Mouse (Mus musculus) hindbrain, embryonic 14.5 days (tissue): ENCODE results near the gene Gm45623. TPM values are rescaled to one million over a fixed set of nuclear protein-coding genes. Genes with fewer than 3 reads are reported as not detected.

Experiments used
- ATAC-seq: fragments of 200-750 bp; cut with Nextera tagmentation; 2 replicates; pipeline ENCODE4 v1.8.0; 2017; ENCODE audit warnings: moderate number of reproducible peaks, mild to moderate bottlenecking, moderate TSS enrichment, moderate library complexity; ENCODE audit not compliant: low FRiP score
- DNase-seq: peaks from one replicate; pipeline ENCODE4 v3.0.0-alpha.2; 2015; ENCODE audit warnings: low spot score
- H3K27ac ChIP-seq: fragments of 300-500 bp; sonication (generic); 2 replicates; pipeline ENCODE4 v1.5.1; 2014; ENCODE audit warnings: mild to moderate bottlenecking, moderate library complexity
- H3K27me3 ChIP-seq: fragments of 300-500 bp; sonication (generic); 2 replicates; pipeline ENCODE4 v1.6.1; 2014; ENCODE audit warnings: mild to moderate bottlenecking, low read length, mixed read lengths; ENCODE audit not compliant: control insufficient read depth, insufficient read depth
- H3K36me3 ChIP-seq: fragments of 300-500 bp; sonication (generic); replicated peaks from 2 replicates; pipeline ENCODE4 v1.6.1; 2014; ENCODE audit not compliant: control insufficient read depth, insufficient read depth
- H3K4me1 ChIP-seq: fragments of 300-500 bp; sonication (generic); replicated peaks from 2 replicates; pipeline ENCODE4 v1.6.1; 2014; ENCODE audit warnings: antibody characterized with exemption, low read length, mixed read lengths; ENCODE audit not compliant: control insufficient read depth, insufficient read depth
- H3K4me2 ChIP-seq: fragments of 300-500 bp; sonication (generic); replicated peaks from 2 replicates; pipeline ENCODE4 v1.6.1; 2014; ENCODE audit warnings: mild to moderate bottlenecking, moderate library complexity
- H3K4me3 ChIP-seq: fragments of 300-500 bp; sonication (generic); replicated peaks from 2 replicates; pipeline ENCODE4 v1.5.1; 2014; ENCODE audit warnings: mild to moderate bottlenecking, low read length
- H3K9ac ChIP-seq: fragments of 300-500 bp; sonication (generic); 2 replicates; pipeline ENCODE4 v1.6.1; 2014
- H3K9me3 ChIP-seq: fragments of 300-500 bp; sonication (generic); 2 replicates; pipeline ENCODE4 v1.6.1; 2016; ENCODE audit warnings: low read length; ENCODE audit not compliant: control insufficient read depth
- WGBS: fragments of 180-500 bp; shearing (Covaris S2); extraction: QIAGEN DNeasy Blood & Tissue Kit; methylation state at CpG from one replicate; pipeline ENCODE4 v1.1.7; 2014; 5-methylcytosine and 5-hydroxymethylcytosine counted together
- polyA plus RNA-seq: library from polyadenylated mRNA; unstranded; fragments of >200 nt; fragmentation: Nextera tagmentation; extraction: Ambion mirVana; gene quantifications from 2 replicates; pipeline ENCODE4 v1.2.1, GENCODE M21; 2014

Gene Gm45623
- 2.8 and 2.9 TPM in 2 replicates for polyA plus RNA-seq

DNA sequence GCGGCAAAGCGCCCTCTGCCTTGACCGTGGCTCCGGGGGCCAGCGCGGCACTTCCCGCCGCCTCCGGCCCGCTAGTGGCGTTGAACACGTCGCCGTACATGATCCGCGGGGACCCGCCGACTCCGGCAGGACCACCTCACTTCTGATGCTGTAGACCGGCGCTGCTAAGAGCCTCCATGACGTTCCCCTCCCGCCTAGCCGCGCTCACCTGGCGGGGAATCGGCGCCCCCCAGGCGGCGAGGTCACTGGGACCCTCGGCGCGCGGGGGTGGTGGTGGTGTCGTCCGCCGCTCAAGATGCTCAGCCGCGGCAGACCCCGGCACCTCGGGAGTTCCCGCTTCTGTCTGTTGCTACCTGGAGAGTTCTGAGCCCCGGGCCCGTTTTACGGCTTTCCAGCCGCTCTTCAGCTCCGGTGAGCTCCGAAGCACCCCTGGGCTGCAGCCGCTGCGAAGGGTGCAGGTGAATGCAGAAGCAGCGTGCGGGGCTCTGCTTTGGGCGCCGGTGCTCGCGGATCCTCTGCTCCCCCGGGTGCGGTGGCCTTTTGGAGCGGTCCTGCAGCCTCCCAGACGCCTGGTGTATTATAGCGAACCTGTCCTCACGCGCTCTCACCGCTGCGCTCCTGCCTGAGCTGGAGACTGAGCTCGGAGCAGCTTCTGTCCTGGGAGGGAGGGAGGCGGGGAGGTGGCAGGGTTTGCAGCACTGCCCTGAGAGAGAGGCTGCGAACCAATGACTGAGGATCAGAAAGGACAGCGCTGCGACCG is at the start of gene Gm45623:
Gene Gm45623, minus strand, starts transcription at position 636 of the 760 bp plus-strand sequence.
- no peaks in the 10 kb centered on the region for H3K9me3 ChIP-seq
- ATAC-seq, result 0 out of 2 replicates have a peak, but pooled peaks have one; percentile 29
- no peak for DNase-seq
- H3K4me1 ChIP-seq, result peaks cover 11% of the 10 kb centered on the region; the same call in 1 of the 2 replicates
- H3K4me2 ChIP-seq, result peak within 1 kb of the TSS; percentile 95
- WGBS, result under 1% methylated on average over 70 of the region's 71 CpGs
- peak within 1 kb of the TSS; percentile 56 for H3K9ac ChIP-seq
- H3K27me3 ChIP-seq, result peaks cover 60% of the 10 kb centered on the region
- H3K4me3 ChIP-seq, result peak within 1 kb of the TSS; percentile 49
- H3K36me3 ChIP-seq, result no peaks in the 10 kb centered on the region
- no peak within 1 kb of the TSS for H3K27ac ChIP-seq

GRCm38 (mm10) chr13:56797459-56797858 is 43.8 kb upstream of the Gm45623 start:
- Histone ChIP-seq H3K9me3 (no peaks in the 10 kb centered on the region), H3K36me3 (no peaks in the 10 kb centered on the region), H3K4me2 (no peak overlapping the region), H3K9ac (no peak overlapping the region), H3K27ac (no peak overlapping the region), H3K4me3 (no peak overlapping the region), H3K4me1 (peaks cover 11% of the 10 kb centered on the region; the same call in 1 of the 2 replicates), H3K27me3 (no peaks in the 10 kb centered on the region)
- ATAC-seq (no peak), DNase-seq (no peak)
- WGBS, result 81% methylated on average over 7 of the region's 7 CpGs

GRCm38 (mm10) chr13:56795501-56795900 is 41.9 kb upstream of the Gm45623 start:
- Histone ChIP-seq H3K27ac (no peak overlapping the region), H3K27me3 (no peaks in the 10 kb centered on the region), H3K4me2 (no peak overlapping the region), H3K9ac (no peak overlapping the region), H3K4me1 (peaks cover 17% of the 10 kb centered on the region; the same call in 1 of the 2 replicates), H3K36me3 (no peaks in the 10 kb centered on the region), H3K4me3 (no peak overlapping the region), H3K9me3 (no peaks in the 10 kb centered on the region)
- 63% methylated on average over 7 of the region's 7 CpGs for WGBS
- DNase-seq (no peak), ATAC-seq (no peak)

GRCm38 (mm10) chr13:56794441-56794840 is 40.8 kb upstream of the Gm45623 start:
- no peak for ATAC-seq
- 33% methylated on average over 7 of the region's 7 CpGs for WGBS
- Histone ChIP-seq H3K36me3 (no peaks in the 10 kb centered on the region), H3K4me1 (peaks cover 17% of the 10 kb centered on the region; the same call in 1 of the 2 replicates), H3K9me3 (no peaks in the 10 kb centered on the region), H3K9ac (0 out of 2 replicates have a peak overlapping the region, but pooled peaks have one; percentile 6), H3K27me3 (no peaks in the 10 kb centered on the region), H3K4me3 (no peak overlapping the region), H3K4me2 (no peak overlapping the region), H3K27ac (peak overlapping the region; percentile 1; the same call in 1 of the 2 replicates)
- DNase-seq, result no peak

DNA sequence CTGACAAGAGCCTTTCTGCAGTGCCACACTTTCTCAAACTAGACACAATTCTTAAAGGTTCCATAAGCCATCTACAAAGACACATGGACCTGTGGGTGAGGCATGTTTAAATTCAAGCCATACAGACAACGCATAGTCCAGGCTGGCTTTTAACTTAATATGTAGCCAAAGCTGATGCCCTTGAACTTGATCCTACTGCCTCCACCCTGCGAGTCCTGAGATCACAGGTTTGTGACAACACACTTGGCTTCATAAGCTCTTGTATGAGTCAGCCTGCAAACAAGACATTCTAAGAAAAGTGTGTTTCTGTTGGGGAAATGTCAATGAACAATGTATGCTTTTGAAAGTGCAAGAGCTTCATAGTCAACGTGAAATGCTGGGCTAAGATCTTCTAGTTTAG is 39.2 kb upstream of the Gm45623 start:
- 86% methylated on average over 3 of the region's 3 CpGs for WGBS
- Histone ChIP-seq H3K4me3 (no peak overlapping the region), H3K27ac (no peak overlapping the region), H3K36me3 (no peaks in the 10 kb centered on the region), H3K4me1 (peaks cover 17% of the 10 kb centered on the region; the same call in 1 of the 2 replicates), H3K9me3 (no peaks in the 10 kb centered on the region), H3K27me3 (no peaks in the 10 kb centered on the region), H3K9ac (no peak overlapping the region), H3K4me2 (no peak overlapping the region)
- ATAC-seq, result no peak
- DNase-seq, result no peak

DNA sequence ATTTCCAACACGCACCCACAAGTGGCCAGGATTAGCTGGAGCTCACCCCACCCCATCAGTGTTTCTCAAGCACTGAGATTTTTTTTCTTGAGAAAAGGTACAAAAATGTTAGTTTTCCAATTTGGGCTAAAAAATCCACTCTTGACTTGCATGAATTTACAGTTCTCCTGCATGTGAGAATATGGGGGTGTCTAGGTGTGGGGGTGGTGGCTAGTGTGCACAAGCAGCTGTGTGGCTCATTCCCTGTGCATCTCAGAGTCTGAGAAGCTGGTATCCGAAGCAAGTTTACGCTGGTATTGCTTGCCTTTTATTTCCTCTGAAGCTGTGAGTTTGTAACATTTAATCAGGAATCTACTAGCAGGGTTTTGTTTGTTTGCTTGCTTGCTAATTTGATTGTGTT is 37.1 kb upstream of the Gm45623 start:
- H3K36me3 ChIP-seq, result no peaks in the 10 kb centered on the region
- H3K4me2 ChIP-seq, result no peak overlapping the region
- DNase-seq (no peak), ATAC-seq (no peak)
- peaks cover 17% of the 10 kb centered on the region; the same call in 1 of the 2 replicates for H3K4me1 ChIP-seq
- H3K9ac ChIP-seq, result no peak overlapping the region
- 89% methylated on average over 3 of the region's 3 CpGs for WGBS
- no peaks in the 10 kb centered on the region for H3K9me3 ChIP-seq
- H3K27me3 ChIP-seq, result no peaks in the 10 kb centered on the region
- H3K27ac ChIP-seq, result no peak overlapping the region
- H3K4me3 ChIP-seq, result no peak overlapping the region

- Histone ChIP-seq H3K4me3 (no peak overlapping the region), H3K4me1 (peaks cover 17% of the 10 kb centered on the region), H3K27ac (no peak overlapping the region), H3K27me3 (no peaks in the 10 kb centered on the region), H3K36me3 (no peaks in the 10 kb centered on the region), H3K4me2 (no peak overlapping the region), H3K9me3 (0 out of 2 replicates have a peak, but pooled peaks cover 5% of the 10 kb centered on the region), H3K9ac (no peak overlapping the region)
- DNase-seq (no peak), ATAC-seq (no peak)
- 89% methylated on average over 1 of the region's 1 CpGs for WGBS
These were observed 29.0 kb upstream of the Gm45623 start for GRCm38 (mm10) chr13:56782621-56783020.

- Histone ChIP-seq H3K9me3 (0 out of 2 replicates have a peak, but pooled peaks cover 5% of the 10 kb centered on the region), H3K9ac (no peak overlapping the region), H3K4me2 (no peak overlapping the region), H3K27ac (peak overlapping the region; percentile 39), H3K4me3 (no peak overlapping the region), H3K36me3 (no peaks in the 10 kb centered on the region), H3K27me3 (no peaks in the 10 kb centered on the region), H3K4me1 (peaks cover 17% of the 10 kb centered on the region)
- ATAC-seq, result no peak
- no peak for DNase-seq
- 88% methylated on average over 3 of the region's 3 CpGs for WGBS
These were observed 28.1 kb upstream of the Gm45623 start for GRCm38 (mm10) chr13:56781697-56782096.

DNA sequence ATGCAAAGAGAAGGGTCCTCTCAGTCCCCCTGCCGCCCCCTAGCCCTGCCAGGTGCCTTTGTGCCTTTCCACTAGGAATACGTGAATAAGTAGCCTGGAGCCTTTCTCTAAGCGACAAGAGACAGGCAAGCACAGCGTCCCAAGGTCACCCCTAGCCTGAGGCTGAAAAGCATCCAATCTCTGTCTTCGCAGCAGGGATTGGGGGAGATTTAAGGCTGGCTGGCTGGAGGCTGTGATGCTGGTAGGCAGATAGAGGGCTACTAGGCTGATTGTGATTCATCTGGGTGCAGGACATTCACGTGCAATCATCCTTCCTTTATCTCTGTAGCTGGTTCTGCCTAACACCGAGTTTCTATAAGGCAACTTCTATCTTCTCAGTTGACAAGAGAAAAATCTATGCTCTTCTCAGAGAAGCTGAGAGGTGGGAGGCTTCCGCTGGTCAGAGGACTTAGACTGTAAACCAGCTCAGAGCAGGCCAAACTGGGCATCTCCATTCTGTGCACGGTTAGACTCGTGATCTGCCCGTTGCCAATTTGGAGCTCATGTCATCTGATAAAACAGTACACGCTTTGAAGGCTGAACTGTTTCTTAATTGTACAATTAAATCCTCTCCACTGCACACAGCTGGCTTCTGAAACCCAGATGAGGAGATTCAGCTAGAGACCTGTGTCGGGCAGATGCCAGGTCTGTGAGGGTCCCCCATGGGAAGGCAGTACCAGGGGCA is 27.3 kb upstream of the Gm45623 start:
- H3K4me2 ChIP-seq, result no peak overlapping the region
- 0 out of 2 replicates have a peak, but pooled peaks cover 5% of the 10 kb centered on the region for H3K9me3 ChIP-seq
- no peak overlapping the region for H3K4me3 ChIP-seq
- H3K27me3 ChIP-seq, result no peaks in the 10 kb centered on the region
- H3K27ac ChIP-seq, result peak overlapping the region; percentile 39
- H3K36me3 ChIP-seq, result no peaks in the 10 kb centered on the region
- no peak overlapping the region for H3K9ac ChIP-seq
- DNase-seq (peak; percentile 51), ATAC-seq (no peak)
- 47% methylated on average over 13 of the region's 13 CpGs for WGBS
- H3K4me1 ChIP-seq, result peaks cover 17% of the 10 kb centered on the region
